Mouse (Mus musculus) embryonic facial prominence, embryonic 13.5 days (tissue): Measurements from ENCODE around the gene Pappa. TPM values are rescaled to one million over a fixed set of nuclear protein-coding genes. Genes with fewer than 3 reads are reported as not detected.

Experiments used
- ATAC-seq: fragments of 200-750 bp; cut with Nextera tagmentation; 2 replicates; pipeline ENCODE4 v1.8.0; 2017; ENCODE audit warnings: low read depth; ENCODE audit not compliant: insufficient number of reproducible peaks, insufficient read depth, low FRiP score, low TSS enrichment
- H3K27ac ChIP-seq: fragments of 300-500 bp; sonication (generic); 2 replicates; pipeline ENCODE4 v1.5.1; 2015; ENCODE audit warnings: moderate library complexity, mild to moderate bottlenecking, inconsistent platforms
- H3K27me3 ChIP-seq: fragments of 300-500 bp; sonication (generic); 2 replicates; pipeline ENCODE4 v1.6.1; 2015; ENCODE audit warnings: mild to moderate bottlenecking, inconsistent platforms
- H3K36me3 ChIP-seq: fragments of 300-500 bp; sonication (generic); 2 replicates; pipeline ENCODE4 v1.6.1; 2015; ENCODE audit warnings: mild to moderate bottlenecking, inconsistent platforms
- H3K4me1 ChIP-seq: fragments of 300-500 bp; sonication (generic); 2 replicates; pipeline ENCODE4 v1.6.1; 2015; ENCODE audit warnings: inconsistent platforms
- H3K4me2 ChIP-seq: fragments of 300-500 bp; sonication (generic); 2 replicates; pipeline ENCODE4 v1.6.1; 2015; ENCODE audit warnings: moderate library complexity, mild to moderate bottlenecking, inconsistent platforms
- H3K4me3 ChIP-seq: fragments of 300-500 bp; sonication (generic); 2 replicates; pipeline ENCODE4 v1.5.1; 2015; ENCODE audit warnings: mild to moderate bottlenecking, inconsistent platforms
- H3K9ac ChIP-seq: fragments of 300-500 bp; sonication (generic); 2 replicates; pipeline ENCODE4 v1.6.1; 2015; ENCODE audit warnings: mild to moderate bottlenecking, inconsistent platforms
- H3K9me3 ChIP-seq: fragments of 300-500 bp; sonication (generic); 2 replicates; pipeline ENCODE4 v1.6.1; 2016; ENCODE audit warnings: inconsistent platforms
- WGBS: fragments of 180-500 bp; shearing (Covaris S2); methylation state at CpG from one replicate; pipeline ENCODE4 v1.1.7; 2015; ENCODE audit warnings: mixed read lengths; 5-methylcytosine and 5-hydroxymethylcytosine counted together
- polyA plus RNA-seq: library from polyadenylated mRNA; unstranded; fragments of >200 nt; fragmentation: Nextera tagmentation; extraction: Ambion mirVana; gene quantifications from 2 replicates; pipeline ENCODE4 v1.2.1, GENCODE M21; 2015

Gene Pappa
- polyA plus RNA-seq, 1 experiment from 2014 or later = 2.2 TPM

- no peak overlapping the region for H3K4me3 ChIP-seq
- no peak overlapping the region for H3K4me2 ChIP-seq
- ATAC-seq = no peak
- no peak overlapping the region for H3K9ac ChIP-seq
- 84% methylated on average over 1 of the region's 1 CpGs for WGBS
- H3K36me3 ChIP-seq = no peaks in the 10 kb centered on the region
- H3K9me3 ChIP-seq = no peaks in the 10 kb centered on the region
- no peaks in the 10 kb centered on the region for H3K27me3 ChIP-seq
- no peaks in the 10 kb centered on the region for H3K4me1 ChIP-seq
- no peak overlapping the region for H3K27ac ChIP-seq
Observed at GRCm38 (mm10) chr4:65299365-65299764, 175.4 kb downstream of the Pappa start.

GRCm38 (mm10) chr4:65300431-65300830, 176.5 kb downstream of the Pappa start:
- H3K4me2 ChIP-seq = no peak overlapping the region
- 83% methylated on average over 3 of the region's 3 CpGs for WGBS
- H3K9me3 ChIP-seq = no peaks in the 10 kb centered on the region
- no peak overlapping the region for H3K4me3 ChIP-seq
- no peak for ATAC-seq
- no peaks in the 10 kb centered on the region for H3K4me1 ChIP-seq
- H3K36me3 ChIP-seq = no peaks in the 10 kb centered on the region
- H3K9ac ChIP-seq = no peak overlapping the region
- H3K27me3 ChIP-seq = no peaks in the 10 kb centered on the region
- no peak overlapping the region for H3K27ac ChIP-seq

GRCm38 (mm10) chr4:65302666-65303065, 178.7 kb downstream of the Pappa start:
- Histone ChIP-seq H3K4me3 (no peak overlapping the region), H3K36me3 (no peaks in the 10 kb centered on the region; the same call in 1 of the 2 replicates), H3K9me3 (no peaks in the 10 kb centered on the region), H3K27me3 (no peaks in the 10 kb centered on the region), H3K4me2 (no peak overlapping the region), H3K9ac (no peak overlapping the region), H3K27ac (no peak overlapping the region), H3K4me1 (no peaks in the 10 kb centered on the region)
- 53% methylated on average over 3 of the region's 3 CpGs for WGBS
- ATAC-seq = no peak

GRCm38 (mm10) chr4:65317877-65318525, 194.0 kb downstream of the Pappa start:
- Histone ChIP-seq H3K4me3 (no peak overlapping the region), H3K4me1 (no peaks in the 10 kb centered on the region), H3K36me3 (no peaks in the 10 kb centered on the region), H3K27me3 (no peaks in the 10 kb centered on the region), H3K9ac (no peak overlapping the region), H3K9me3 (no peaks in the 10 kb centered on the region), H3K27ac (no peak overlapping the region), H3K4me2 (no peak overlapping the region)
- 78% methylated on average over 10 of the region's 10 CpGs for WGBS
- no peak for ATAC-seq

- ATAC-seq = no peak
- 81% methylated on average over 4 of the region's 4 CpGs for WGBS
- Histone ChIP-seq H3K36me3 (no peaks in the 10 kb centered on the region), H3K9ac (no peak overlapping the region), H3K27me3 (no peaks in the 10 kb centered on the region), H3K4me3 (no peak overlapping the region), H3K9me3 (no peaks in the 10 kb centered on the region), H3K4me1 (no peaks in the 10 kb centered on the region), H3K27ac (no peak overlapping the region), H3K4me2 (no peak overlapping the region)
Observed at GRCm38 (mm10) chr4:65321340-65321739, 197.4 kb downstream of the Pappa start.

- Histone ChIP-seq H3K27ac (no peak overlapping the region), H3K9me3 (no peaks in the 10 kb centered on the region), H3K4me2 (no peak overlapping the region), H3K4me3 (no peak overlapping the region), H3K27me3 (no peaks in the 10 kb centered on the region), H3K36me3 (no peaks in the 10 kb centered on the region), H3K9ac (no peak overlapping the region), H3K4me1 (no peaks in the 10 kb centered on the region)
- ATAC-seq = no peak
- 54% methylated on average over 1 of the region's 1 CpGs for whole genome bisulfite sequencing
Observed at GRCm38 (mm10) chr4:65321959-65322358, 198.0 kb downstream of the Pappa start.

GRCm38 (mm10) chr4:65325816-65326215, 201.8 kb downstream of the Pappa start:
- no peak overlapping the region for H3K4me3 ChIP-seq
- no peaks in the 10 kb centered on the region for H3K27me3 ChIP-seq
- H3K4me2 ChIP-seq = no peak overlapping the region
- no peak overlapping the region for H3K27ac ChIP-seq
- no peaks in the 10 kb centered on the region for H3K36me3 ChIP-seq
- no peak for ATAC-seq
- no peak overlapping the region for H3K9ac ChIP-seq
- no peaks in the 10 kb centered on the region for H3K9me3 ChIP-seq
- WGBS = 91% methylated on average over 2 of the region's 2 CpGs
- H3K4me1 ChIP-seq = no peaks in the 10 kb centered on the region

GRCm38 (mm10) chr4:65328486-65329308, 204.7 kb downstream of the Pappa start:
- no peaks in the 10 kb centered on the region for H3K36me3 ChIP-seq
- no peak overlapping the region for H3K27ac ChIP-seq
- H3K4me1 ChIP-seq = no peaks in the 10 kb centered on the region
- H3K4me3 ChIP-seq = no peak overlapping the region
- no peak for ATAC-seq
- H3K9ac ChIP-seq = no peak overlapping the region
- WGBS = 63% methylated on average over 9 of the region's 9 CpGs
- H3K9me3 ChIP-seq = no peaks in the 10 kb centered on the region
- H3K27me3 ChIP-seq = no peaks in the 10 kb centered on the region
- H3K4me2 ChIP-seq = no peak overlapping the region

GRCm38 (mm10) chr4:65333718-65334117, 209.7 kb downstream of the Pappa start:
- Histone ChIP-seq H3K4me3 (no peak overlapping the region), H3K9me3 (no peaks in the 10 kb centered on the region), H3K27ac (no peak overlapping the region), H3K9ac (no peak overlapping the region), H3K4me1 (no peaks in the 10 kb centered on the region), H3K4me2 (no peak overlapping the region), H3K27me3 (no peaks in the 10 kb centered on the region), H3K36me3 (no peaks in the 10 kb centered on the region)
- 8% methylated on average over 1 of the region's 1 CpGs for WGBS
- ATAC-seq = no peak

- Histone ChIP-seq H3K27ac (no peak overlapping the region), H3K36me3 (no peaks in the 10 kb centered on the region), H3K4me3 (no peak overlapping the region), H3K9ac (no peak overlapping the region), H3K4me2 (no peak overlapping the region), H3K9me3 (no peaks in the 10 kb centered on the region), H3K27me3 (no peaks in the 10 kb centered on the region), H3K4me1 (no peaks in the 10 kb centered on the region)
- WGBS = 84% methylated on average over 3 of the region's 3 CpGs
- ATAC-seq = no peak
Observed at GRCm38 (mm10) chr4:65341766-65342165, 217.8 kb downstream of the Pappa start.

- no peaks in the 10 kb centered on the region for H3K36me3 ChIP-seq
- H3K9ac ChIP-seq = no peak overlapping the region
- no peak for ATAC-seq
- no peak overlapping the region for H3K4me3 ChIP-seq
- H3K9me3 ChIP-seq = no peaks in the 10 kb centered on the region
- H3K4me1 ChIP-seq = no peaks in the 10 kb centered on the region
- WGBS = 82% methylated on average over 7 of the region's 7 CpGs
- no peaks in the 10 kb centered on the region for H3K27me3 ChIP-seq
- H3K4me2 ChIP-seq = no peak overlapping the region
- no peak overlapping the region for H3K27ac ChIP-seq
Observed at GRCm38 (mm10) chr4:65350521-65350920, 226.5 kb downstream of the Pappa start.

GRCm38 (mm10) chr4:65354580-65354979, 230.6 kb downstream of the Pappa start:
- no peak for ATAC-seq
- 71% methylated on average over 4 of the region's 4 CpGs for WGBS
- H3K4me3 ChIP-seq = no peak overlapping the region
- no peak overlapping the region for H3K4me2 ChIP-seq
- H3K27ac ChIP-seq = no peak overlapping the region
- no peaks in the 10 kb centered on the region for H3K36me3 ChIP-seq
- no peaks in the 10 kb centered on the region for H3K4me1 ChIP-seq
- H3K27me3 ChIP-seq = no peaks in the 10 kb centered on the region
- no peak overlapping the region for H3K9ac ChIP-seq
- no peaks in the 10 kb centered on the region for H3K9me3 ChIP-seq
